Mouse (Mus musculus) stomach, postnatal 0 days (tissue): Measurements from ENCODE around the gene Dad1. TPM values are rescaled to one million over a fixed set of nuclear protein-coding genes. Genes with fewer than 3 reads are reported as not detected.

ENCODE experiments used
- ATAC-seq: fragments of 200-750 bp; cut with Nextera tagmentation; 2 replicates; pipeline ENCODE4 v1.8.0; 2017; ENCODE audit not compliant: low FRiP score, low TSS enrichment
- DNase-seq: peaks from one replicate; pipeline ENCODE4 v3.0.0-alpha.2; 2016; ENCODE audit warnings: low spot score
- H3K27ac ChIP-seq: fragments of 300-500 bp; sonication (generic); replicated peaks from 2 replicates; pipeline ENCODE4 v1.5.1; 2014; ENCODE audit warnings: mild to moderate bottlenecking, control low read depth
- H3K27me3 ChIP-seq: fragments of 300-500 bp; sonication (generic); 2 replicates; pipeline ENCODE4 v1.6.1; 2014; ENCODE audit warnings: low read length; ENCODE audit not compliant: control insufficient read depth, insufficient read depth
- H3K36me3 ChIP-seq: fragments of 300-500 bp; sonication (generic); 2 replicates; pipeline ENCODE4 v1.6.1; 2014; ENCODE audit warnings: low read length, mixed read lengths; ENCODE audit not compliant: control insufficient read depth, insufficient read depth
- H3K4me1 ChIP-seq: fragments of 300-500 bp; sonication (generic); replicated peaks from 2 replicates; pipeline ENCODE4 v1.6.1; 2014; ENCODE audit warnings: antibody characterized with exemption; ENCODE audit not compliant: control insufficient read depth, insufficient read depth
- H3K4me2 ChIP-seq: fragments of 300-500 bp; sonication (generic); replicated peaks from 2 replicates; pipeline ENCODE4 v1.6.1; 2014; ENCODE audit warnings: low read depth, mild to moderate bottlenecking, control low read depth, moderate library complexity
- H3K4me3 ChIP-seq: fragments of 300-500 bp; sonication (generic); 2 replicates; pipeline ENCODE4 v1.5.1; 2014; ENCODE audit warnings: low read depth, low read length, control low read depth
- H3K9ac ChIP-seq: fragments of 300-500 bp; sonication (generic); 2 replicates; pipeline ENCODE4 v1.6.1; 2014; ENCODE audit warnings: mild to moderate bottlenecking, low read length, control low read depth, mixed read lengths
- H3K9me3 ChIP-seq: fragments of 300-500 bp; sonication (generic); 2 replicates; pipeline ENCODE4 v1.6.1; 2016; ENCODE audit warnings: low read length; ENCODE audit not compliant: control insufficient read depth
- CTCF ChIP-seq: IDR thresholded peaks from 2 replicates; pipeline ENCODE4 v1.5.1; 2016; ENCODE audit warnings: antibody characterized with exemption, low read depth, mild to moderate bottlenecking, moderate library complexity
- EP300 ChIP-seq: optimal IDR thresholded peaks from 2 replicates; pipeline ENCODE3; 2016; ENCODE audit warnings: antibody characterized with exemption
- WGBS: fragments of 180-500 bp; shearing (Covaris S2); extraction: QIAGEN DNeasy Blood & Tissue Kit; methylation state at CpG from one replicate; pipeline ENCODE4 v1.1.7; 2014; 5-methylcytosine and 5-hydroxymethylcytosine counted together
- polyA plus RNA-seq: library from polyadenylated mRNA; unstranded; fragments of >200 nt; fragmentation: Nextera tagmentation; extraction: Ambion mirVana; gene quantifications from 2 replicates; pipeline ENCODE4 v1.2.1, GENCODE M21; 2015

The Dad1 gene
- polyA plus RNA-seq, 1 experiment from 2014 or later = 433 TPM

GRCm38 (mm10) chr14:54271976-54272606 lies 18.2 kb upstream of the Dad1 start:
- H3K4me2 ChIP-seq = no peak overlapping the region
- H3K9ac ChIP-seq = no peak overlapping the region
- WGBS = 74% methylated on average over 3 of the region's 3 CpGs
- ATAC-seq = no peak
- no peak overlapping the region for H3K27ac ChIP-seq
- H3K4me3 ChIP-seq = no peak overlapping the region
- no peaks in the 10 kb centered on the region for H3K4me1 ChIP-seq
- H3K27me3 ChIP-seq = no peaks in the 10 kb centered on the region
- TF ChIP-seq CTCF = no peak
- no peak for DNase-seq
- no peaks in the 10 kb centered on the region for H3K9me3 ChIP-seq
- peaks cover 6% of the 10 kb centered on the region for H3K36me3 ChIP-seq

- 87% methylated on average over 3 of the region's 3 CpGs for WGBS
- no peaks in the 10 kb centered on the region for H3K4me1 ChIP-seq
- no peak for DNase-seq
These were observed 16.5 kb upstream of the Dad1 start for GRCm38 (mm10) chr14:54270413-54270812.

DNA sequence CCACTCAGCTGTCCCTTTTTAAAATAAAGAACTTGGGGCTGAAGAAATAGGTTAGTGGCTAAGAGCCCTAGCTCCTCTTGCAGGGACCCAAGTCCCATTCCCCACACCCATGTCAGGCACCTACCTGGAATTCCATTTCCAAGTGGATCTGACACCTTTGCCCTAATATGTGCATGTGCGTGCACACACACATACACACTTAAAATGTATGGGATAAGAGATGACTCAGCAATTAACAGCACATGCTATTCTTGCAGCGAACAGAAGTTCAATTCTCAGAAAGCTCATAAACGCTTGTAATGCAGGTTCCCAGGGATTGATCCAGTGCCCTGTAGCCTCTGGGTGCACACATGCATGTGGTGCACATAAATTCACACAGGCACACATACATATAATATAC lies 15.7 kb upstream of the Dad1 start:
- no peak for TF ChIP-seq EP300
- no peak for TF ChIP-seq CTCF
- no peaks in the 10 kb centered on the region for H3K27me3 ChIP-seq
- H3K4me3 ChIP-seq = no peak overlapping the region
- no peak overlapping the region for H3K27ac ChIP-seq
- H3K9me3 ChIP-seq = no peaks in the 10 kb centered on the region
- 97% methylated on average over 3 of the region's 3 CpGs for WGBS
- H3K9ac ChIP-seq = no peak overlapping the region
- H3K4me1 ChIP-seq = no peaks in the 10 kb centered on the region
- ATAC-seq = no peak
- peaks cover 8% of the 10 kb centered on the region for H3K36me3 ChIP-seq
- H3K4me2 ChIP-seq = no peak overlapping the region
- no peak for DNase-seq

More at GRCm38 (mm10) chr14:54270413-54270812, 16.5 kb upstream of the Dad1 start:
- H3K27me3 ChIP-seq = no peaks in the 10 kb centered on the region
- H3K4me2 ChIP-seq = no peak overlapping the region
- TF ChIP-seq EP300 (no peak), CTCF (no peak)
- no peaks in the 10 kb centered on the region for H3K9me3 ChIP-seq
- peaks cover 6% of the 10 kb centered on the region for H3K36me3 ChIP-seq
- ATAC-seq = no peak
- no peak overlapping the region for H3K27ac ChIP-seq
- no peak overlapping the region for H3K4me3 ChIP-seq
- H3K9ac ChIP-seq = no peak overlapping the region

- Histone ChIP-seq H3K9me3 (no peaks in the 10 kb centered on the region), H3K27ac (no peak overlapping the region), H3K36me3 (peaks cover 17% of the 10 kb centered on the region), H3K9ac (no peak overlapping the region), H3K4me1 (no peaks in the 10 kb centered on the region), H3K4me3 (no peak overlapping the region), H3K4me2 (no peak overlapping the region), H3K27me3 (no peaks in the 10 kb centered on the region)
- TF ChIP-seq CTCF = no peak
- TF ChIP-seq EP300 = no peak
- DNase-seq (no peak), ATAC-seq (no peak)
- 94% methylated on average over 10 of the region's 10 CpGs for WGBS
These were observed 14.1 kb upstream of the Dad1 start for GRCm38 (mm10) chr14:54267966-54268365.

DNA sequence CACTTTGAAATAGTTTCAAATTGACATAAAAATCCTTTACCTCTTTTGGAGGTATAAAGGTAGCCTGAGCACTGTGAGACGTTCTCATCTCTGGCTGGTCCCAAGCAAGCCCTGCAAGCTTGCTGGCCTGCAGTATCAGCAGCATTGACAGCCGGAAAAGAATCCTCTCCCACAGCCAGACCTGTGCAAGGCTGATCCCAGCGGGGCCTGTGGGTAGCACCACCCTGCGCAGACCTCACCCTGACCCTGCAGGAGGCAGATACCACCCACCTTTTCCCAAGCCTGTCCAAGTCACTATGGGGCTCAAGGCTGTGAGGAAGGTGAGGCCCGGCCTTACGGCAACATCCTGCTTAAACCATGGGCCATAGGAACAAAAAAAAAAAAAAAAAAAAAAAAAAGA lies 12.0 kb upstream of the Dad1 start:
- Histone ChIP-seq H3K4me2 (no peak overlapping the region), H3K9ac (no peak overlapping the region), H3K36me3 (peaks cover 18% of the 10 kb centered on the region), H3K27ac (no peak overlapping the region), H3K9me3 (no peaks in the 10 kb centered on the region), H3K27me3 (no peaks in the 10 kb centered on the region), H3K4me1 (no peaks in the 10 kb centered on the region), H3K4me3 (no peak overlapping the region)
- WGBS = 83% methylated on average over 6 of the region's 6 CpGs
- DNase-seq (no peak), ATAC-seq (no peak)
- no peak for TF ChIP-seq EP300
- no peak for TF ChIP-seq CTCF

DNA sequence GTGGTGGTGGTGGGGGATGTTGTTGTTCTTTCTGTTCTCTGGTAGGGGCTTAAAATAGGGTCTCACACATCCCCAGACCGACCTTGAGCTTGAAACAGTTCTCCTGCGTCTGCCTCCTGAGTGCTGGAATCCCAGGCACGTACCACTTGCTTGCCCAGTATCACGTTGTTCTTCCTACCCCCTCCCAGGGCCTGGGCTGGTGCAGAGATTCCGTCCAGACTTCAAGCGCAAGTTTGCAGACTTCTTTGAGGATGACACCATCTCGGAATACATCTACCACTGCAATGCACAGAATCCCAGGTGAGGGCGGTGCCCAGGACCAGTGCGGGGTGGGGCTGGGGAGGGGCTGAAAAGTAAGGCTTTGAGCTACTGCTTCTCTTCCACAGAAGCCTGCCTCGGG lies 11.2 kb upstream of the Dad1 start:
- no peak overlapping the region for H3K9ac ChIP-seq
- no peak overlapping the region for H3K4me2 ChIP-seq
- no peaks in the 10 kb centered on the region for H3K4me1 ChIP-seq
- no peak overlapping the region for H3K4me3 ChIP-seq
- H3K27ac ChIP-seq = no peak overlapping the region
- H3K36me3 ChIP-seq = peaks cover 18% of the 10 kb centered on the region
- 68% methylated on average over 10 of the region's 10 CpGs for WGBS
- DNase-seq (no peak), ATAC-seq (no peak)
- TF ChIP-seq EP300 = no peak
- no peaks in the 10 kb centered on the region for H3K9me3 ChIP-seq
- H3K27me3 ChIP-seq = no peaks in the 10 kb centered on the region
